ENCODE assay signal across 8 mouse cellular contexts in the genomic region with DNA sequence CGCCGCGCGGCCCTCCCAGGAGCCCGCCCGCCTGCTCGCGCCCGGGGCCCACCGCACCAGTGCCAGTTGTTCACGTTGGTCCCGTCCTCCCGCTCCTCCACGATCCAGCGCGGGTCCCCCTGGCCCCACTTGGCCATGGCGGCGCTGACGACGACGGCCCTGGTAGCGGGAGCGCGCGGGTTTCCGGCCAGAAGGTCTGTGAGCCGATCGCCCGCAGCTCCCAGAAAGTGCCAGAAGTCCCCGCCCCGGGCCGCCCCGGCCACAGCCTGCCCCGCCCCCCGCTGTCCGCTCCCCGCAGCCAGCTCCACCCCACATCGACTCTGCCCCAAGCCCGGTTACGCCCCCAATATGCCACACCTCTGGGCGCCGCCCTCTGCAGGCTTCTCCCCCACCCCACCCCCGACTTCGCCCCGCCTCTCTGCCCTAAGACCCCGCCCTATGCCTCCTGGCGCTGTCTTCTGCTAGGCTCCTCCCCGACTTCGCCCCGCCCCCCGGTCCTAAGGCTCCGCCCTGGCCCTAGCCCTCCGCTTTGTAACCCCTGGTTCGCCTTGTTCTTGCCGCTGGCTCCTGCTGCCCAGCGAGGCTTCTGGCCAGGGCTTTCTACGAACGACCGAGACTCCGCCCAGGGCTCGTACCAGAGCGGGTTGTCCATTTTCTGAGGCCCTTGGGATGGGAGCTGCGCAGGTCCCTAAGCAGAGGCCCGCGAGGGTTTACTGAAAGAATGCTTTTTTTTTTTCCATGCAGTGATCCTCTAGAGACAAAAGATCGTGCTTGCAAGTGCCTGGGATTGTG. TPM values are rescaled to one million over a fixed set of nuclear protein-coding genes. Genes with fewer than 3 reads are reported as not detected.
DNase-seq lines count a peak whose midpoint lies in the region; TF ChIP-seq lines count a peak whose summit lies in the region.

Gene Ahsa2 (minus strand): TSS at position 313 of the 792 bp plus-strand sequence.

- peak; percentile 94 for DNase-seq in WW6 (ENCODE audit: low read depth, low spot score)
- DNase-seq in cerebellum, postnatal 4 days (ENCODE audit: low spot score in 2 of 2): peak; percentile 93 to 96
- DNase-seq in gastrocnemius, adult 2 months: peak; percentile 99
- DNase-seq in hindlimb bud, embryonic 11.5 days (ENCODE audit: extremely low spot score, low read depth, low spot score): peak; percentile 82
- DNase-seq in left cerebral cortex, adult 8-10 months (ENCODE audit: low spot score in 2 of 2): peak; percentile 89 to 93
- peak; percentile 95 to 97 for DNase-seq in right cerebral cortex, postnatal 10 days (ENCODE audit: low spot score in 2 of 2)
- DNase-seq in urinary bladder, postnatal 25 days (ENCODE audit: low spot score): peak; percentile 98

- H3K27ac ChIP-seq in gastrocnemius, adult 2 months: peak within 1 kb of the TSS; percentile 96

- TF ChIP-seq CTCF in gastrocnemius, adult 2 months (IDR thresholded peaks at IDR 0.05): no peak

- peaks cover 36% of the 10 kb centered on the region for H3K36me3 ChIP-seq in megakaryocyte, embryonic 14.5 days (replicated peaks; ENCODE audit: low read length)

- H3K27me3 ChIP-seq in megakaryocyte, embryonic 14.5 days (replicated peaks): peaks cover 1% of the 10 kb centered on the region

- peaks cover 27% of the 10 kb centered on the region for H3K4me1 ChIP-seq in megakaryocyte, embryonic 14.5 days

- peak within 1 kb of the TSS; percentile 100 for H3K4me3 ChIP-seq in gastrocnemius, adult 2 months
- peak within 1 kb of the TSS; percentile 100 for H3K4me3 ChIP-seq in megakaryocyte, embryonic 14.5 days (replicated peaks)

- H3K9me3 ChIP-seq in megakaryocyte, embryonic 14.5 days: no peaks in the 10 kb centered on the region

- intact Hi-C loops in gastrocnemius, adult 2 months (cut with DNase I): loop anchor here (2.0 to 10.0 kb wide), 5 partner anchors 67 to 1931 kb away; partner anchors contain the start of genes 0610010F05Rik, Commd1, Gm28048 and Pex13

RNA-seq across cellular contexts. Expression of gene Ahsa2, which starts in this region (rescaled TPM):
- 10 to 100 TPM; 37.7 to 44.7 TPM for total RNA-seq in gastrocnemius, adult 2 months (2021)
- total RNA-seq in left cerebral cortex, adult 8-10 months (2022): 10 to 100 TPM; 29.9 to 42.2 (median 35.0) TPM
- polyA plus RNA-seq in megakaryocyte, embryonic 14.5 days (2012; ENCODE audit: insufficient read depth, low replicate concordance): 2.8 and 28.4 TPM in 2 replicates

Comparison
In these comparisons a context has a peak if more than half of its experiments do, and no peak if none do; other contexts are left out.
1. Peak in every context shown above with its lines: DNase-seq, H3K4me3 ChIP-seq and H3K27ac ChIP-seq.